Mouse (Mus musculus): Measurements from ENCODE around the gene Smim27. TPM values are rescaled to one million over a fixed set of nuclear protein-coding genes. Genes with fewer than 3 reads are reported as not detected.
A peak's percentile ranks its signal among the peaks of the same experiment; 100 is the strongest.

Smim27 gene
- total and polyA plus RNA-seq, 3 experiments = 9.2 to 14.1 (median 9.9) TPM

GRCm38 (mm10) chr4:40244035-40244434, 25.3 kb upstream of the Smim27 start:
- Histone ChIP-seq H3K27me3 (ENCODE audit: insufficient read depth, low read length) (no peaks in the 10 kb centered on the region), H3K4me1 (ENCODE audit: insufficient read depth, low read depth, low read length) (peaks cover 17% of the 10 kb centered on the region), H3K9me3 (replicated peaks) (no peaks in the 10 kb centered on the region), H3K36me3 (replicated peaks) (no peaks in the 10 kb centered on the region), H3K4me3 (ENCODE audit: low read depth, low read length) (no peak overlapping the region)
- TF ChIP-seq TAL1 (conservative IDR thresholded peaks at IDR 0.05; ENCODE audit: low read depth, low read length) = no peak
- TF ChIP-seq CTCF (IDR thresholded peaks at IDR 0.05; ENCODE audit: low read depth, low read length) = no peak
- TF ChIP-seq POLR2AphosphoS5 (IDR thresholded peaks at IDR 0.05; ENCODE audit: insufficient replicate concordance, low read depth, low read length) = no peak
- TF ChIP-seq GATA2 (IDR thresholded peaks at IDR 0.05; ENCODE audit: borderline replicate concordance, low read depth, low read length) = no peak
- TF ChIP-seq GATA1 (IDR thresholded peaks at IDR 0.05; ENCODE audit: borderline replicate concordance, low read length) = no peak
- no peak for ATAC-seq (ENCODE audit: extremely low read depth, insufficient number of reproducible peaks, low FRiP score, poor library complexity, severe bottlenecking)
- DNase-seq (ENCODE audit: low spot score) = no peak

DNA sequence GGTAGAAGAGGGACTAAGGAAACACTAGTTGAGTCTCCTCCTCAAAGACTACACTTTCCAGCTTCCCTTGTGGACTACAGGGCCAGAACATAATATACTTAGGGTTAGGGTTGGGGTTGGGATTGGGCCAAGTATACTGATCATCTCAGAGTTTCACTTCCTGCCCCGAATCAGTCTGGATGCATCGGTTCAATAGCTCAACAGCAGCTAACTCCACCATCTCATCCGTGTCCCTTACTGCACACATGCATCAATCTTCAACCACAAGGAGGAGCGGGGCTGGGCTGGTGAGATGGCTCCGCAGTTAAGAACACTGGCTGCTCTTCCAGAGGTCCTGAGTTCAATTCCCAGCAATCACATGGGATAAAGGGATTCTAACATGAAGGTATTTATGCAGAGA, 18.4 kb upstream of the Smim27 start:
- no peak for DNase-seq (ENCODE audit: low spot score)
- peaks cover 2% of the 10 kb centered on the region for H3K36me3 ChIP-seq (replicated peaks)
- TF ChIP-seq GATA2 (IDR thresholded peaks at IDR 0.05; ENCODE audit: borderline replicate concordance, low read depth, low read length) (no peak), GATA1 (IDR thresholded peaks at IDR 0.05; ENCODE audit: borderline replicate concordance, low read length) (no peak), POLR2AphosphoS5 (IDR thresholded peaks at IDR 0.05; ENCODE audit: insufficient replicate concordance, low read depth, low read length) (no peak), CTCF (IDR thresholded peaks at IDR 0.05; ENCODE audit: low read depth, low read length) (no peak)
- no peaks in the 10 kb centered on the region for H3K27me3 ChIP-seq (ENCODE audit: insufficient read depth, low read length)
- H3K4me1 ChIP-seq (ENCODE audit: insufficient read depth, low read depth, low read length) = no peaks in the 10 kb centered on the region
- ATAC-seq (ENCODE audit: extremely low read depth, insufficient number of reproducible peaks, low FRiP score, poor library complexity, severe bottlenecking) = no peak
- H3K4me3 ChIP-seq (ENCODE audit: low read depth, low read length) = no peak overlapping the region
- H3K9me3 ChIP-seq (replicated peaks) = no peaks in the 10 kb centered on the region

DNA sequence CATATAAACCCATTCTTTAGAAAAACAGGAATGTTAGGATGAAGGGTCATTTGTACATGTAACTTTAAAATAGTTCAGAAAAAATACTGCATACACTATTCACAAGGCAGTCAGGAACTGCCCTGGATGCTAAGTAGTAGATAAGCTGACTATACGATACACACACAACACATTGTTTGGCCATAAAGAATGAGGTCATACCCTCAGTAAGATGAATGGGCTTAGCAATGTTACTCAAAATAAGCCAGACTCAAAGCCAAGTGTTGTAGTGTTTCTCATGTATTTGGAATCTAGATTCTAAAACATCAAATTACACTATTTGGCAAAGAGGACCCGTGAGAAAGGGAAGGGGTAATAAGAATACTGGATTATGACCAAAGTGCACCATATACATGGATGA, 15.6 kb upstream of the Smim27 start:
- no peak overlapping the region for H3K4me3 ChIP-seq (ENCODE audit: low read depth, low read length)
- DNase-seq (ENCODE audit: low spot score) (no peak), ATAC-seq (ENCODE audit: extremely low read depth, insufficient number of reproducible peaks, low FRiP score, poor library complexity, severe bottlenecking) (no peak)
- H3K36me3 ChIP-seq (replicated peaks) = peaks cover 10% of the 10 kb centered on the region
- no peaks in the 10 kb centered on the region for H3K27me3 ChIP-seq (ENCODE audit: insufficient read depth, low read length)
- no peaks in the 10 kb centered on the region for H3K9me3 ChIP-seq (replicated peaks)
- no peaks in the 10 kb centered on the region for H3K4me1 ChIP-seq (ENCODE audit: insufficient read depth, low read depth, low read length)
- TF ChIP-seq CTCF (IDR thresholded peaks at IDR 0.05; ENCODE audit: low read depth, low read length) = no peak

- H3K9me3 ChIP-seq (replicated peaks) = no peaks in the 10 kb centered on the region
- DNase-seq (ENCODE audit: low spot score) = no peak
- ATAC-seq (ENCODE audit: extremely low read depth, insufficient number of reproducible peaks, low FRiP score, poor library complexity, severe bottlenecking) = no peak
- H3K27me3 ChIP-seq (ENCODE audit: insufficient read depth, low read length) = no peaks in the 10 kb centered on the region
- TF ChIP-seq GATA2 (IDR thresholded peaks at IDR 0.05; ENCODE audit: borderline replicate concordance, low read depth, low read length) (no peak), POLR2AphosphoS5 (IDR thresholded peaks at IDR 0.05; ENCODE audit: insufficient replicate concordance, low read depth, low read length) (no peak), CTCF (IDR thresholded peaks at IDR 0.05; ENCODE audit: low read depth, low read length) (no peak), TAL1 (conservative IDR thresholded peaks at IDR 0.05; ENCODE audit: low read depth, low read length) (no peak), GATA1 (IDR thresholded peaks at IDR 0.05; ENCODE audit: borderline replicate concordance, low read length) (no peak)
- H3K4me1 ChIP-seq (ENCODE audit: insufficient read depth, low read depth, low read length) = no peaks in the 10 kb centered on the region
- H3K36me3 ChIP-seq (replicated peaks) = peaks cover 15% of the 10 kb centered on the region
- no peak overlapping the region for H3K4me3 ChIP-seq (ENCODE audit: low read depth, low read length)
Measured at GRCm38 (mm10) chr4:40254385-40255103, 14.8 kb upstream of the Smim27 start.

DNA sequence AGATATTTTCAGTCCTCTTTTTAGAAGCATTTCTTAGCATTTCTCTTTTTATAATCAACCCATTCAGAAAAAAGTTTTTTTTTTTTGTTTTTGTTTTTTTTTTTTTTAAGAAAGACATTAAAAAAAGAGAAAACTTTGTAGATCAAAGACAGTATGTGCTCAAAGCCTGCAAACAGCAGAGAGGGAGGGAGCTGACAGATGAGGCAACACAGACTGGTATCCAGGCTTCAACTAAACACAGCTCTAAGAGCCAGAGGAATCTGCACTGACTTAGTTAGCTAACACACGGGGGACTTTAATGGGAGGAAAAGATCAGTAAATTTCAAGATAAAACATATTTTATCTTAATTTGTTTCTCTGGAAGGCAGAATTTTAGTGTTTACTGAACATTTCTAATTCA, 5.1 kb upstream of the Smim27 start:
- DNase-seq (ENCODE audit: low spot score) (no peak), ATAC-seq (ENCODE audit: extremely low read depth, insufficient number of reproducible peaks, low FRiP score, poor library complexity, severe bottlenecking) (no peak)
- Histone ChIP-seq H3K27me3 (ENCODE audit: insufficient read depth, low read length) (no peaks in the 10 kb centered on the region), H3K36me3 (replicated peaks) (peaks cover 81% of the 10 kb centered on the region), H3K4me3 (ENCODE audit: low read depth, low read length) (no peak overlapping the region), H3K9me3 (replicated peaks) (no peaks in the 10 kb centered on the region), H3K4me1 (ENCODE audit: insufficient read depth, low read depth, low read length) (peaks cover 33% of the 10 kb centered on the region)
- TF ChIP-seq GATA2 (IDR thresholded peaks at IDR 0.05; ENCODE audit: borderline replicate concordance, low read depth, low read length) (no peak), TAL1 (conservative IDR thresholded peaks at IDR 0.05; ENCODE audit: low read depth, low read length) (no peak), POLR2AphosphoS5 (IDR thresholded peaks at IDR 0.05; ENCODE audit: insufficient replicate concordance, low read depth, low read length) (no peak), GATA1 (IDR thresholded peaks at IDR 0.05; ENCODE audit: borderline replicate concordance, low read length) (no peak), CTCF (IDR thresholded peaks at IDR 0.05; ENCODE audit: low read depth, low read length) (no peak)

DNA sequence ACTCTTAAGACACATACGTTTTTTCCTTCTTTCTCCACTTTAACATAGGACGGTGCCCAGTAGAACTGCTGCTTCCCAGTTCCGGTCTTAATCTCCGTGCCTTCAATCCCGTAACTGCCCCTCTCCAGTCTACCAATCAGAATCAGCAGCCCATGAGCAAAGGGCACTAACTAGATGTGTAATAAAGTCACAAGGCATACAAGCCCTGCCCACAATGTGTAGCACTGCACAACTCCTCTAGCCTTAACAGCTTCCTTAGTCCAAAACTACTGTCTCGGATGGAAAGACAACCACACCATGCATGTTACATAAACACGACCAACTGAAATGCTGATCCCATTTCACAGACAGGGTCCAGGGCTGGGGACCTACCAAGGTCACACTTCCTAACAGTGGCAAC, 1.7 kb upstream of the Smim27 start:
- Histone ChIP-seq H3K9me3 (replicated peaks) (no peaks in the 10 kb centered on the region), H3K27me3 (ENCODE audit: insufficient read depth, low read length) (no peaks in the 10 kb centered on the region), H3K4me3 (ENCODE audit: low read depth, low read length) (peak overlapping the region; percentile 81), H3K4me1 (ENCODE audit: insufficient read depth, low read depth, low read length) (peaks cover 35% of the 10 kb centered on the region), H3K36me3 (replicated peaks) (peaks cover 66% of the 10 kb centered on the region)
- TF ChIP-seq GATA2 (IDR thresholded peaks at IDR 0.05; ENCODE audit: borderline replicate concordance, low read depth, low read length) (no peak), TAL1 (conservative IDR thresholded peaks at IDR 0.05; ENCODE audit: low read depth, low read length) (no peak), GATA1 (IDR thresholded peaks at IDR 0.05; ENCODE audit: borderline replicate concordance, low read length) (no peak), CTCF (IDR thresholded peaks at IDR 0.05; ENCODE audit: low read depth, low read length) (no peak), POLR2AphosphoS5 (IDR thresholded peaks at IDR 0.05; ENCODE audit: insufficient replicate concordance, low read depth, low read length) (no peak)
- no peak for DNase-seq (ENCODE audit: low spot score)
- no peak for ATAC-seq (ENCODE audit: extremely low read depth, insufficient number of reproducible peaks, low FRiP score, poor library complexity, severe bottlenecking)
